Mouse (Mus musculus) kidney, adult 18-20 months (tissue): ENCODE data around the gene Tspan11.

Source experiments
- DNase-seq: peaks from one replicate; pipeline ENCODE4 v3.0.0; 2021

Tspan11 gene

DNA sequence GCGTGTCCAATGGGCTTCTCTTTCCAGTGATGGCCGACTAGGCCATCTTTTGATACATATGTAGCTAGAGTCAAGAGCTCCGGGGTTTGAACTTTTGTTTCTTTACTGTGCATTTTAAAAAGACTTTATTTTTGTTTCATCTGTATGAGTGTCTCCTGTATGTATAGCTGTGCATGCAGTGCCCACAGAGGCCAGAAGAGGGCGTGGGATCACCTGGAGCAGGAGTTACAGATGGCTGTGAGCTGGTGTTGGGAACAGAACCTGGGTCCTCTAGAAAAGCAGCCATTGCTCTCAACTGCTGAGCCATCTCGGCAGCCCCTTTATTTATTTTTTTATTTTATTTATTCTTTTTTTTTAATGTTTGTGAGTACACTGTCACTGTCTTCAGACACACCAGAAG is 109.5 kb downstream of the Tspan11 start:
- no peak for DNase-seq

DNA sequence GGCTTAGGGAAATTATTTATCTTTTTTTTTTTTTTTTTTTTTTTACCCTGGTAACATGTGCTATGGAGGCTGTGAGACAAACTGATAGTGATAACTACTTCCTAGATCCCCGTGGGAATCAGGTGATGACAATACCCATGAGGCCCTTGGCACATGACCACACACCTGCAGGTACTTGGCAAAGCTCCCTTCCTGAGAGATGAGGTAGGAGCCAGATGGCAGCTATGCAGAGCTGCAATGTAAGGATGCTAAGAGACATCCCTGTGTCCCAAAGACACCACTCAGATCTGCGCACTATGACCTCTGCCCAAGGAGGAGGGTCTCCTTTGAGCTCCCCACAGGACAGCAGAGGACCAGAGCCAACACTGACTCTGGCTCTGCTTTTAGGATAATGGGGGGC is 111.7 kb downstream of the Tspan11 start:
- DNase-seq = no peak

DNA sequence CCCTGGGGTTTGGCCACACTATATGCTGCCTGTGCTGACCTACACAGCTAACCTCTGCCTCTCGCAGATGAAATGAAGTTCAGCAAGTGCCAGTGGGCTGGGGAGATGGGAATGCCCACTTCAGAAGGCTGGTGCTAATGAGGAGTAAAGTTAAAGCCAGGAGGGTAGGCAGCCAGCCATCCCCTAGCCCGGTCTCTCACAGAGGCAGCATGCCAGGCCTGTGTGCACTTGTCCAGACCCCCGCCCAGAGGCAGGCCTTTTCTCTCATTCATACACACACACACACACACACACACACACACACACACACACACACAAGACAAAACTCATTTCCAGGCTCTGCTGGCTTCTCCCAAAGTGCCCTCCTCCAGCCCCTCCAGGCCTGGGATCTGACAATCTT is 113.4 kb downstream of the Tspan11 start:
- no peak for DNase-seq

DNA sequence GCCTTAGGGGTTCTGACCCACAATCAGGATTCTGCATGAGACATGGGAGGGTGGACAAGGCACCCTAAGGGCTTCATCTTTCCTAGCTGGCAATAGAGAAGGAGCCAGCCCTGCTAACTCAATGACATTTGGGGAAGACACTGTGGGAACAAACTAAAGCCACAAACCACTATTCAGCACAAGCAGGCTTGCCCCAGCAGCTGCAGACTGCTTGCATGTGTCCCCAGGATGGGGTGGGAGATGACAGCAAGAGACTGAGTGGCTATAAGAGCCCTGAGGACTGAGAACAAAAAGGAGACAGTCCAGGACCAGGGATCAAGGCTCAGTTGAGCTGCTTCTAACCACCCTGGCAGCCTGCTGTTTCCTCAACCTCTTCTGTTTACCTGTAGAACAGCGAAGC is 114.2 kb downstream of the Tspan11 start:
- DNase-seq = no peak

DNA sequence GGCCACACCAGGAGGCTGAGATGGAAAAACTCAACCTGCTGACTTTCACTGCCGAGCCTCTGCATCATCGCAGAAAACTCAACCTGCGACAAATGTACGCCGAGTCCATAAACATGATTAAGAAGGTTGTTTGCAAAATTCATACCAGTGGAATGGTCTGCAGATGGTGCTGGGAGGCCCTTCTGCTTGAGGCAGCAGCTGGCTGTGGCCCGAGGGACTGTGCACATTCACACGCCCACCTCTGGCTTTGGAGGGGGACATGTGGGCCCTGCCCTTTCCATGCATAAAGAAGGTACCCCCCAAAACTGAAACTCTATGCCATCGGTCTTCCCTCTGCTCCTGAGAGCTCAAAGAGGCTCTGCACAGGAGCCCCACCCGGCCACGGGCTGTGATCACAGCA is 114.7 kb downstream of the Tspan11 start:
- no peak for DNase-seq

DNA sequence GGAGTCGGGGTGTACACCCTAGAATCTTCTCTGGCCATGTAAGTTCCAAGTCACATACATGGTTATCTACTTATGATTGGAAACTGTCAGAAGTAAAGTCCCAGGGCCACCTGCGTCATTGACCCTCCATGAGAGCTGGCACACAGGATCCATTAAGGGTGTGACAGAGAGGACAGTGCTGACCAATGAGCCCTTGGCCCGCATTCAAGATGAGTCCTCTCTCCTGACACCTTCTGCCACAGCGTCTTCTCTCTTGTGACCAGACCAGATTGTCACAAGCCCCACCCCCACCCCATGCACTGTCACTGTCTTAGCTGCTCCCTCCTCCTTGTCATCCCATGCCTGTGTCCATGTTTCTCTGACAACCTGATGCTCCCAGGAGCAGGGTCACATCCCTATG is 115.3 kb downstream of the Tspan11 start:
- DNase-seq = no peak

DNA sequence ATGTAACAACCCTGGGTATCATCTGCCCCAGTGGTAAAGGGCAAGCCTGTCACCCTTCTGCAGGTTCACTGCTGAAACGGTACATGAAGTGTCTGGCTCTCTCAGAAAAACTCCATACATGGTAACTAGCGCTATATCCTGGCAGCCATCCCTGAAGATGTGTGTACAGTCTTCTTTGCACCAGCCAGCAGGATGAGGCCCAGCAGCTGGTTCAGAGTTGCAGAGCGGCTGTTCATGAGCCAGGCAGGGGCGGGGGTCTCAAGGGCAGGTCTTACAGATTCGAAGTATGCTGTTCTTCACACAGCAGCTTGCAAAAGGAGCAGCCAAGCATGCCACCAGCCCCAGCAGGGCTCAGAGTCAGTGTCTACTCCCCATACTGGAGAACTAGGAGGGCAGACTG is 116.2 kb downstream of the Tspan11 start:
- no peak for DNase-seq
